Mouse (Mus musculus) hindbrain, embryonic 16.5 days (tissue): Measurements from ENCODE around the gene Svs1. TPM values are rescaled to one million over a fixed set of nuclear protein-coding genes. Genes with fewer than 3 reads are reported as not detected.

Source experiments
- ATAC-seq: fragments of 200-750 bp; cut with Nextera tagmentation; 2 replicates; pipeline ENCODE4 v1.8.0; 2017; ENCODE audit warnings: moderate TSS enrichment, moderate library complexity
- H3K27ac ChIP-seq: fragments of 300-500 bp; sonication (generic); 2 replicates; pipeline ENCODE4 v1.5.1; 2014; ENCODE audit warnings: low read depth, mild to moderate bottlenecking, control low read depth, low read length, moderate library complexity
- H3K27me3 ChIP-seq: fragments of 300-500 bp; sonication (generic); replicated peaks from 2 replicates; pipeline ENCODE4 v1.6.1; 2014; ENCODE audit warnings: low read length; ENCODE audit not compliant: control insufficient read depth, insufficient read depth
- H3K36me3 ChIP-seq: fragments of 300-500 bp; sonication (generic); 2 replicates; pipeline ENCODE4 v1.6.1; 2014; ENCODE audit warnings: mild to moderate bottlenecking, low read length, moderate library complexity, mixed read lengths; ENCODE audit not compliant: control insufficient read depth, insufficient read depth
- H3K4me1 ChIP-seq: fragments of 300-500 bp; sonication (generic); 2 replicates; pipeline ENCODE4 v1.6.1; 2014; ENCODE audit warnings: low read depth, low read length; ENCODE audit not compliant: control insufficient read depth, insufficient read depth
- H3K4me2 ChIP-seq: fragments of 300-500 bp; sonication (generic); 2 replicates; pipeline ENCODE4 v1.6.1; 2014; ENCODE audit warnings: mild to moderate bottlenecking, low read length, control low read depth, moderate library complexity
- H3K4me3 ChIP-seq: fragments of 300-500 bp; sonication (generic); 2 replicates; pipeline ENCODE4 v1.5.1; 2014; ENCODE audit warnings: mild to moderate bottlenecking, low read length, control low read depth, moderate library complexity
- H3K9ac ChIP-seq: fragments of 300-500 bp; sonication (generic); 2 replicates; pipeline ENCODE4 v1.6.1; 2014; ENCODE audit warnings: low read depth, mild to moderate bottlenecking, control low read depth, low read length, moderate library complexity
- H3K9me3 ChIP-seq: fragments of 300-500 bp; sonication (generic); 2 replicates; pipeline ENCODE4 v1.6.1; 2014; ENCODE audit warnings: mild to moderate bottlenecking, low read length, moderate library complexity; ENCODE audit not compliant: control insufficient read depth
- WGBS: fragments of 180-500 bp; shearing (Covaris S2); extraction: QIAGEN DNeasy Blood & Tissue Kit; methylation state at CpG from one replicate; pipeline ENCODE4 v1.1.7; 2014; 5-methylcytosine and 5-hydroxymethylcytosine counted together
- polyA plus RNA-seq: library from polyadenylated mRNA; unstranded; fragments of >200 nt; fragmentation: Nextera tagmentation; extraction: Ambion mirVana; gene quantifications from 2 replicates; pipeline ENCODE4 v1.2.1, GENCODE M21; 2015

Svs1 gene
- polyA plus RNA-seq, 1 experiment from 2014 or later: not detected

- Histone ChIP-seq H3K9ac (peak overlapping the region; percentile 41), H3K27ac (no peak overlapping the region), H3K4me2 (peak overlapping the region; percentile 61), H3K9me3 (peaks cover 2% of the 10 kb centered on the region; the same call in 1 of the 2 replicates), H3K27me3 (no peaks in the 10 kb centered on the region), H3K4me3 (peak overlapping the region; percentile 34), H3K36me3 (no peaks in the 10 kb centered on the region), H3K4me1 (peaks cover 9% of the 10 kb centered on the region)
- peak; percentile 37; the same call in 1 of the 2 replicates for ATAC-seq
- under 1% methylated on average over 9 of the region's 9 CpGs for WGBS
These were observed 21.3 kb downstream of the Svs1 start for GRCm38 (mm10) chr6:49007981-49008380.

- peak overlapping the region; percentile 34 for H3K4me3 ChIP-seq
- peak overlapping the region; percentile 61 for H3K4me2 ChIP-seq
- H3K27me3 ChIP-seq: no peaks in the 10 kb centered on the region
- no peak overlapping the region for H3K27ac ChIP-seq
- peak overlapping the region; percentile 41 for H3K9ac ChIP-seq
- H3K4me1 ChIP-seq: peaks cover 9% of the 10 kb centered on the region
- no peaks in the 10 kb centered on the region for H3K36me3 ChIP-seq
- 0 out of 2 replicates have a peak, but pooled peaks have one; percentile 30 for ATAC-seq
- 33% methylated on average over 13 of the region's 13 CpGs for WGBS
- peaks cover 2% of the 10 kb centered on the region; the same call in 1 of the 2 replicates for H3K9me3 ChIP-seq
These were observed 21.9 kb downstream of the Svs1 start for GRCm38 (mm10) chr6:49008420-49009160.

- Histone ChIP-seq H3K9me3 (peaks cover 2% of the 10 kb centered on the region; the same call in 1 of the 2 replicates), H3K4me1 (peaks cover 9% of the 10 kb centered on the region), H3K36me3 (no peaks in the 10 kb centered on the region), H3K4me3 (no peak overlapping the region), H3K9ac (no peak overlapping the region), H3K27me3 (no peaks in the 10 kb centered on the region), H3K27ac (no peak overlapping the region), H3K4me2 (peak overlapping the region; percentile 61)
- 42% methylated on average over 7 of the region's 7 CpGs for WGBS
- peak; percentile 42; the same call in 1 of the 2 replicates for ATAC-seq
These were observed 22.5 kb downstream of the Svs1 start for GRCm38 (mm10) chr6:49009161-49009555.

- H3K27ac ChIP-seq: no peak overlapping the region
- no peak overlapping the region for H3K9ac ChIP-seq
- H3K4me2 ChIP-seq: no peak overlapping the region
- no peaks in the 10 kb centered on the region for H3K36me3 ChIP-seq
- H3K9me3 ChIP-seq: peaks cover 2% of the 10 kb centered on the region; the same call in 1 of the 2 replicates
- ATAC-seq: no peak
- no peaks in the 10 kb centered on the region for H3K27me3 ChIP-seq
- WGBS: 93% methylated on average over 1 of the region's 1 CpGs
- peaks cover 9% of the 10 kb centered on the region for H3K4me1 ChIP-seq
- no peak overlapping the region for H3K4me3 ChIP-seq
These were observed 23.0 kb downstream of the Svs1 start for GRCm38 (mm10) chr6:49009665-49010064.

- H3K9me3 ChIP-seq: peaks cover 2% of the 10 kb centered on the region; the same call in 1 of the 2 replicates
- H3K27ac ChIP-seq: no peak overlapping the region
- H3K4me2 ChIP-seq: no peak overlapping the region
- H3K27me3 ChIP-seq: no peaks in the 10 kb centered on the region
- no peak overlapping the region for H3K9ac ChIP-seq
- no peak for ATAC-seq
- H3K4me1 ChIP-seq: peaks cover 9% of the 10 kb centered on the region
- 90% methylated on average over 5 of the region's 5 CpGs for WGBS
- no peaks in the 10 kb centered on the region for H3K36me3 ChIP-seq
- H3K4me3 ChIP-seq: no peak overlapping the region
These were observed 24.5 kb downstream of the Svs1 start for GRCm38 (mm10) chr6:49011191-49011590.

- H3K4me3 ChIP-seq: no peak overlapping the region
- H3K9me3 ChIP-seq: peaks cover 2% of the 10 kb centered on the region; the same call in 1 of the 2 replicates
- peaks cover 9% of the 10 kb centered on the region for H3K4me1 ChIP-seq
- H3K36me3 ChIP-seq: no peaks in the 10 kb centered on the region
- H3K9ac ChIP-seq: no peak overlapping the region
- H3K4me2 ChIP-seq: no peak overlapping the region
- no peak for ATAC-seq
- H3K27me3 ChIP-seq: no peaks in the 10 kb centered on the region
- WGBS: 86% methylated on average over 4 of the region's 4 CpGs
- H3K27ac ChIP-seq: no peak overlapping the region
These were observed 26.4 kb downstream of the Svs1 start for GRCm38 (mm10) chr6:49013023-49013422.

- Histone ChIP-seq H3K27me3 (no peaks in the 10 kb centered on the region), H3K36me3 (no peaks in the 10 kb centered on the region)
- ATAC-seq: no peak
These were observed 26.8 kb downstream of the Svs1 start for GRCm38 (mm10) chr6:49013458-49013857.

GRCm38 (mm10) chr6:49017150-49017549, 30.5 kb downstream of the Svs1 start:
- no peaks in the 10 kb centered on the region for H3K27me3 ChIP-seq
- no peak overlapping the region for H3K4me3 ChIP-seq
- no peak for ATAC-seq
- no peaks in the 10 kb centered on the region for H3K9me3 ChIP-seq
- H3K9ac ChIP-seq: no peak overlapping the region
- 51% methylated on average over 12 of the region's 12 CpGs for WGBS
- H3K27ac ChIP-seq: no peak overlapping the region
- no peak overlapping the region for H3K4me2 ChIP-seq
- H3K36me3 ChIP-seq: no peaks in the 10 kb centered on the region
- H3K4me1 ChIP-seq: no peaks in the 10 kb centered on the region

More at GRCm38 (mm10) chr6:49013458-49013857, 26.8 kb downstream of the Svs1 start:
- Histone ChIP-seq H3K4me3 (no peak overlapping the region), H3K4me2 (no peak overlapping the region), H3K9me3 (peaks cover 2% of the 10 kb centered on the region; the same call in 1 of the 2 replicates), H3K9ac (no peak overlapping the region), H3K27ac (no peak overlapping the region), H3K4me1 (peaks cover 5% of the 10 kb centered on the region)
- WGBS: 88% methylated on average over 3 of the region's 3 CpGs

- Histone ChIP-seq H3K4me3 (no peak overlapping the region), H3K9ac (no peak overlapping the region), H3K36me3 (no peaks in the 10 kb centered on the region), H3K4me2 (no peak overlapping the region), H3K4me1 (no peaks in the 10 kb centered on the region), H3K27me3 (no peaks in the 10 kb centered on the region), H3K27ac (no peak overlapping the region), H3K9me3 (no peaks in the 10 kb centered on the region)
- 90% methylated on average over 1 of the region's 1 CpGs for WGBS
- no peak for ATAC-seq
These were observed 32.7 kb downstream of the Svs1 start for GRCm38 (mm10) chr6:49019341-49019740.
